Mouse (Mus musculus) ovary, postnatal 10 days (tissue): ENCODE measurements around the gene Cdk10.
"Not testable (repeated sequence)": the region's sequence is repeated elsewhere in the genome, so short reads cannot be mapped to it uniquely, and the experiment has no call there.

ENCODE experiments used
- DNase-seq: peaks from one replicate; pipeline ENCODE4 v3.0.0; 2022; ENCODE audit warnings: low spot score

Cdk10 gene

DNA sequence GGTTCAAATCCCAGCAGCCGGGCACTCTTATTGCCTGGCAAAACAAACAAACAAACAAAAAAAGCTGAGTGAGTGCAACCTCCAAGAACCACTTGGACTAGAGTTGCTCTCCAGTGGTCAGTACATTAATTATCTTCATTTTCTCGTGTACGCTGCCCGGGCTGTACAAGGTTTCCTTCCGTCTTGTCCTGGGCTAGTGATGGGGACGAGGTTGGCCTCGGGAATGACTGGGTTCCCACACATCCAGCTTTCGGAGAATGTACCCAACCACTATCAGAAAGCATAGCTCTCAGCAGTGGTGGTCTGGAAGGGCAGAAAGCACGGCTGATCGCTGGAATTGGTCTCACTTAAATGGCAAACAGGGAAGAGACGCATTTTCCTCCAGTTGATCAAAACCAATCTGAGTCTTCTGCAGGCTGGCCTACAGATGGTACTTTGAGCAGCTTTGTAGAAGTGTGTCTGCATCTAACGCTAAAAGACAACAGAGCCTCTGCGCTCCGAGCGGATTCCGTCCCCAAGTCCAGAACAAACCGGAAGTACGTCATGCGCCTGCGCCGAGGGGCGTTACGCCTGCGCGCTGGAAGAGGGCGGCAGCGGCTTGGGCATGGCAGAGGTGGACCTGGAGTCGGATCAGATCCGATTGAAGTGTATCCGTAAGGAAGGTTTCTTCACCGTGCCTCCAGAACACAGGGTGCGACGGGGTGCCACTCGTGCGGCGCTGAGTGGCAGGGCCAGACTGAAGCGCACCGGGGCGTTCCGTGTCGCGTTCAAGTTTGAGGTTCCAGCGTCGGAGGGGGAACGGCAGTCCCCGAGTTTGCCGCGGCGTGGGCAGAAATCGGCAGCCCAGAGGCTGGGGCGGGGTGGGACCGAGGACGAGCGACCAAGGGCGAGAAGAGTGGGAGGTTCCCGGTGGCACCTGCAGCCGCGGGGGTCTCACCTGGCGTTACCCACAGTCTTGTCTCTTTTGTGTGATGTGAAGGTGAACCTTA, at the start of gene Cdk10:
TSS of gene Cdk10 (plus strand) at position 565 of the 989 bp plus-strand sequence.
- DNase-seq, result peak; percentile 96

GRCm38 (mm10) chr8:123181391-123181790, 43.3 kb upstream of the Cdk10 start:
- no peak for DNase-seq

DNA sequence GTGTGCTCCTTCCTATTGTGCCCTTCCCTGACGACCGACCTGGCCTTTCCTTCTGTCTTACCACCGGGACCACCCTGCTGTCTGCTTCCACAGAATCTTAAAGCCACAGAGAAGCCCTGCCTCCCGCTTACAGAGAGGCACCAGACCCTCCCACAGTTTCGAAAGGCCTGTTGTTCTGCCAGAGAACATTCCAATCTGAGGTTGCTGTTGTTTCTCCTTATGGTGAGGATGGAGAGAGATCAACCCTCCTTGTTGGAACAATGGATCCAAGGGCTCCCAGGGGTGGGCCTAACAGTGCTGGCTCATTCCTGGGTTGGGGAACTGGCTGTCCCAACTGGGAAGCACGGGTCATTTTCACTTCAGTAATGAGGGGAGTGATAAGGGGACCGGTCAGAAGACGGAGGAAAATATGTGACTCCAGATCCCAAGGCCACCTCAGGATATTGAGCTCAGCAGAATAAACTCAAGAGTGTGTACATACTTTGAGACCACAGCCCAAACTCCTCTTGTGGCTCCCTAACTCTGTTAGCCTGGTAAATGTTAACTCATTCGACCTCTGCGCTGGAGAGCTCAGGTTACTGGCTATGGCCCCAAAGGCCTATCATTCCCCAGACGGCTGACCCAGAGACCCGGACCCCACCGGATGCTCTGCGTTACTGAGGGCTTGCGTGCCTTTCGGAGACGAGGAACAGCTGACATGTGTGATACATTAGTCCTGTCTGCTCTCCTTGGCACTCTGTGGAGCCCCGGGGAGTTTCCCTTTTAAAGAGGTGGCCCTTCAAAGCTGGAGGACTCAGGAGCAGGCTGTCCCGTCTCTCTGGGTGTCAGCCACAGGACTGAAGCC, 38.9 kb upstream of the Cdk10 start, which contains the start of gene Dpep1:
TSS of gene Dpep1 (plus strand) at position 677 of the 844 bp plus-strand sequence.
- no peak for DNase-seq

- no peak for DNase-seq
Observed at GRCm38 (mm10) chr8:123188006-123188405, 36.6 kb upstream of the Cdk10 start.

DNA sequence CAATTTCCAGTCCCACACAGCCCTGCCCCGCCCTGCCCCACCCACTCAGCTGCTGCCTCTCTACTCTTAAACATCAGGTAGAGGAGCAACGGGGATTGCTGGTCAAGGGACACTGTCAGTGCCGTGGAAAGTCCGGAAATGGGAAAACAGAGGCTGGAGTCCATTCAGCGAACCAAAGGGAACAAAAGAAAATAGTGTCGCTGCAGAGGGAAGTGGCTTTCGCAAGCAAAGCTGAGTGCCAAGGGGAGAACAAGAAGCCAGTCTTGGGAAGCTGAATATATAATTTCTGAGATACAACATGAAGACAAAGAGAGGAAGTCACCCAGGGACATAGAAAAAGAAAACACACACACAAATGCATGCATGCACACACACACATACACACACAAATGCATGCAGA, 35.8 kb upstream of the Cdk10 start:
- DNase-seq, result no peak

DNA sequence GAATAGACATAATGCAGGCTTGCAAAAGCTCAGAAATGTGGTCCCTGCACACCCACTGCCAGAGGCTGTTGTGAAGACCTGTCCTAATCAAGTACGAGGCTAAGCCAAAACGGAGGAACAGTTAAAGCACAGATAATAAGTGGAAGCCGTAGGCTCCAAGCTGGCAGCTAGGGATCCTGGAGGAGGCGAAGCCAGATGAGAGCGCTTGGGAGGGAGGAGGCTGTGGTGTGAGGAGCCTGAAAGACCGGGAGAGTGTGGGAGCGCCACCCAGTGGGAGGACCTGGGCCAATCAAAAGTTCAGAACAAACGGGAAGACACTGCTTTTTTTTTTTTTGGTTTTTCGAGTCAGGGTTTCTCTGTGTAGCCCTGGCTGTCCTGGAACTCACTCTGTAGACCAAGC, 34.0 kb upstream of the Cdk10 start:
- peak; percentile 41 for DNase-seq

GRCm38 (mm10) chr8:123191908-123192307, 32.7 kb upstream of the Cdk10 start:
- DNase-seq, result no peak

- DNase-seq, result no peak
Observed at GRCm38 (mm10) chr8:123193771-123194170, 30.9 kb upstream of the Cdk10 start.

GRCm38 (mm10) chr8:123197016-123197415, 27.6 kb upstream of the Cdk10 start:
- DNase-seq, result not testable (repeated sequence)

- DNase-seq, result no peak
Observed at GRCm38 (mm10) chr8:123199864-123200263, 24.8 kb upstream of the Cdk10 start.

GRCm38 (mm10) chr8:123202288-123202687, 22.4 kb upstream of the Cdk10 start:
- peak; percentile 57 for DNase-seq

DNA sequence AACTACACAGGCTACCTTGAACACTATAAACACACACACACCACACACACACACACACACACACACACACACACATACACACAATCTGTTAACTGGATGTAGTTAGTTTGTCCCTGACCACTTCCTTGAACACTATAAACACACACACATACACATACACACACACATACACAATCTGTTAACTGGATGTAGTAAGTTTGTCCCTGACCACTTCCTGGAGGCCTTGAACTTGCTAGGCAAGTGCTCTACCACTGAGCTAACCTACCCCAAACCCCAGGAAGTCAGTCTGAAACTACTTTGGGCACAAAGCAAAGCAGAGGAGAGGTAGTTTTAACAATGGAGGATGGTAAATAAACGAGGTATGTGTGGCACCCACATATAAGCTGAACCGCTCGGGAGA, 21.1 kb upstream of the Cdk10 start:
- no peak for DNase-seq

GRCm38 (mm10) chr8:123211876-123212275, 12.8 kb upstream of the Cdk10 start:
- no peak for DNase-seq

GRCm38 (mm10) chr8:123212321-123213117, 12.1 kb upstream of the Cdk10 start, which contains the start of the genes Chmp1a and Spata33:
Chmp1a (minus strand) TSS chr8:123212763.
Spata33 (plus strand) TSS chr8:123212832.
- peak; percentile 84 for DNase-seq

DNA sequence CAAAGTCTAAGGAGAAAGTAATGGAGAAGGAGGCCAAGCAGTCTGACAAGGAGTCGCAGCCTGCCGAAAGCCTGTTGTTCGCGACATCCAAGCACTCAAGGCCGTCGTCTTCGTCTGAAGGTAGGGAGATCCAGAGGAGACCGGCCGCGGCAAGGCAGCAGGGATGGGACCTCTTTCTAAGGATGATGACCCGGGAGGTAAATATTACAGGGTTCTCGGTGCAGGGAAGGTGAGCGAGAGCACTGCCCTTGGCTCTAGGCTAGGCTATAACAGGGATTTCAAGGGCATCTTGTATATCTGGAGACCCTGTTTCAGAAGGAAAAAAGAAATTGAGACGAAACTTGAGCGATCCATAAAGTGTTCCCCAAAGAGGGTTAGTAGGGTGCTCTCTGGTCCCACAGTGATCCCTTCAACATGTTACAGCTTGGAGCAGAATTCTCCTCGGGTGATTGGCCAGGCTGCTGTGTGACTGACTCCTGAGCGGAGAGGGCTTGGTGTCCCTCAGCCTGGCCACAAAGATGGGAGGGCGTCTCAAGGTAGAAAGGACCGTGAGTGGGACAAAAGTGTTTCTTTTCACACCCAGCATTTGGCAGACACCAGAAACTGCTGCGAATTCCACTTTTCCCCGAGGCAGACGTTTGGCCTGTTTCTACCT, 11.4 kb upstream of the Cdk10 start:
- DNase-seq, result no peak

DNA sequence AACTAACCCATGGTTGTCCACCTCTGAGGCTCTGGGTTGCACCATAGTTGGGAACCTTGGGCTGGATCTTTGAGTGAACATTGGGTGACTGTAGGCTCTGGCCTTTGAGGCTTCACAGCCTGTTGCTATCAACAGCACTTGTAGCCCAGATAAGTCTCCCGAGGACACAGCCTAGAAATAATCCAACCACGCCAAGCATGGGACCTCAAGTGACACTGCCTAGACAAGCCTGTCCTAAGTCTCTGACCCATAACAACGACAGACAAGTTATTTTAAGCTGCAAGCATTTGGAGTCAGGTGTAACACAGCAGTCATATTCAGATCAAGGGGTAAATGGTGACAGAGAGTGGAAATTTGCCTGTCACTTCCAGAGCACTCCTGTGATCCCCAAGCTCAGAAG, 9.2 kb upstream of the Cdk10 start:
- DNase-seq, result no peak

GRCm38 (mm10) chr8:123220917-123221316, 3.7 kb upstream of the Cdk10 start:
- no peak for DNase-seq

DNA sequence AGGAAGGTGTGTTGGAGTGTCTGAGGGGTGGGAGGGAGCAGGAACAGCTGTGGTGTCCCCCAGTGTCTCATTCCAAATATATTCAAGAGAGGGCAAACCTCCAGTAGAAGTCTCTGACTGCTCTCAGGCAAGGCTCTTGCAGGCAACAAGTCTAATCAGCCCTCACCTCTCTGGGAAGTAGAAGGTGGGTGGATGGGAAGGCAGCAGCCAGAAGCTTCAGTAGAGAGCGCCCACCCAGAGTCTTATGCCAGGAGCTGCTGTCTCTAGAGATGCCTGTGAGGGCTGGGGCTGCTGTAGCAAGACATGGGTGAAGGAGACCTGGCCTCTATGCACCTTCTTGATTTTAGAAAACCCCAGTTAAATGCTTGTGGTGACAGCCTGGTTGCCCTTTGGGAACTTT, 3.8 kb downstream of the Cdk10 start:
- DNase-seq, result no peak

- not testable (repeated sequence) for DNase-seq
Observed at GRCm38 (mm10) chr8:123230326-123230725, 5.7 kb downstream of the Cdk10 start.

DNA sequence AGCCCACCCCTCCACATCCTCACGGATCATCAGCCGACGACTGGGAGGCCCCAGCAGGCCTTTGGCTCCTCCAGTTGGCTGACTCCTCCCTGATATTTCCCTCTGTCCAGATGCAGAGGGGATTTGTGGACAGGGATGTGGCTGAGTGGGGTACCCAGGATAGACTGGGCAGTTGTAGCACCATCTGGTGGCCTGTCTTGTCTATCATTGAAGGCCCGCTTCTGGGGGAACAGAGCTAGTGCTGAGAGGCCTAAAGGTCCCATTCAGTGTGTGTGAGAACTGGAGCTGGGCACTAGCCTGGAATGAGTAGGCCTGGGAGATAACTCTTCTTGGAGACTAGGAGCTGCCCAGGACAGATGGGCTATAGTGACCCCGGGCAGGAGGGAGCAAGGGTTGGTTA, 7.1 kb downstream of the Cdk10 start:
- DNase-seq, result no peak

GRCm38 (mm10) chr8:123232553-123232952, 7.9 kb downstream of the Cdk10 start:
- no peak for DNase-seq
